Comparison of ENCODE assay signal across 8 mouse cellular contexts in genomic region chr17:65612391-65613141, GRCm38 (mm10). TPM values are rescaled to one million over a fixed set of nuclear protein-coding genes. Genes with fewer than 3 reads are reported as not detected.
DNase-seq lines count a peak whose midpoint lies in the region; TF ChIP-seq lines count a peak whose summit lies in the region.

No protein-coding gene starts in this region.

- H3K4me1 ChIP-seq in heart, adult 2 months (ENCODE audit: control insufficient read depth, insufficient read depth, low read length) = peaks cover 16% of the 10 kb centered on the region
- H3K4me1 ChIP-seq in kidney, adult 2 months (ENCODE audit: control insufficient read depth, insufficient read depth, low read length) = peaks cover 8% of the 10 kb centered on the region; the same call in 1 of the 2 replicates
- H3K4me1 ChIP-seq in liver, adult 2 months (ENCODE audit: control insufficient read depth, insufficient read depth, low read length) = peaks cover 17% of the 10 kb centered on the region
- peaks cover 11% of the 10 kb centered on the region; the same call in 1 of the 2 replicates for H3K4me1 ChIP-seq in testis, adult 2 months (ENCODE audit: control insufficient read depth, insufficient read depth, low read length)

- peaks cover 12% of the 10 kb centered on the region for H3K79me2 ChIP-seq in heart, adult 2 months (replicated peaks; ENCODE audit: control insufficient read depth, insufficient read depth, low read length)
- H3K79me2 ChIP-seq in liver, adult 2 months (ENCODE audit: control insufficient read depth, insufficient read depth, low read length) = peaks cover 25% of the 10 kb centered on the region

- H3K27ac ChIP-seq in heart, adult 2 months = peak overlapping the region; percentile 100
- H3K27ac ChIP-seq in kidney, adult 2 months (ENCODE audit: insufficient read depth, low read depth, low read length) = peak overlapping the region; percentile 89
- peak overlapping the region; percentile 95 for H3K27ac ChIP-seq in liver, adult 2 months (replicated peaks; ENCODE audit: insufficient read depth, low read depth, low read length)
- H3K27ac ChIP-seq in testis, adult 2 months (ENCODE audit: control insufficient read depth, insufficient read depth, low read depth, low read length) = peak overlapping the region; percentile 93

- TF ChIP-seq CTCF in heart, adult 2 months (IDR thresholded peaks at IDR 0.05) = no peak
- TF ChIP-seq CTCF in kidney, adult 2 months (conservative IDR thresholded peaks at IDR 0.05; ENCODE audit: insufficient read depth, insufficient read length, low read depth, low read length) = no peak
- no peak for TF ChIP-seq CTCF in liver, adult 2 months (IDR thresholded peaks at IDR 0.05; ENCODE audit: low read depth, low read length)
- TF ChIP-seq CTCF in testis, adult 2 months (IDR thresholded peaks at IDR 0.05; ENCODE audit: control insufficient read depth, insufficient read depth, insufficient replicate concordance, low read depth, low read length) = no peak

- no peak for TF ChIP-seq EP300 in heart, adult 2 months (IDR thresholded peaks at IDR 0.05; ENCODE audit: insufficient read depth, low read depth, low read length)

- H3K9ac ChIP-seq in heart, adult 2 months (ENCODE audit: low read depth, low read length) = peak overlapping the region; percentile 96
- H3K9ac ChIP-seq in liver, adult 2 months (ENCODE audit: low read depth, low read length) = peak overlapping the region; percentile 99

- under 1% methylated on average over 61 of the region's 91 CpGs for WGBS in heart, adult 2 months
- whole genome bisulfite sequencing in kidney, adult 2 months = under 1% methylated on average over 81 of the region's 91 CpGs
- WGBS in liver, adult 2 months = 4% methylated on average over 84 of the region's 91 CpGs

- H3K27me3 ChIP-seq in heart, adult 2 months (ENCODE audit: control insufficient read depth, insufficient read depth, low read length) = no peaks in the 10 kb centered on the region
- no peaks in the 10 kb centered on the region for H3K27me3 ChIP-seq in kidney, adult 2 months (replicated peaks; ENCODE audit: control insufficient read depth, insufficient read depth, low read length)
- no peaks in the 10 kb centered on the region for H3K27me3 ChIP-seq in liver, adult 2 months (ENCODE audit: control insufficient read depth, insufficient read depth, low read length)
- H3K27me3 ChIP-seq in testis, adult 2 months (ENCODE audit: control insufficient read depth, insufficient read depth, low read length) = no peaks in the 10 kb centered on the region

- peak overlapping the region; percentile 81 for H3K4me3 ChIP-seq in heart, adult 2 months
- peak overlapping the region; percentile 90 for H3K4me3 ChIP-seq in kidney, adult 2 months (ENCODE audit: insufficient read depth, low read depth, low read length)
- peak overlapping the region; percentile 99 for H3K4me3 ChIP-seq in liver, adult 2 months (ENCODE audit: insufficient read depth, low read depth, low read length)
- H3K4me3 ChIP-seq in testis, adult 2 months (ENCODE audit: control insufficient read depth, low read depth, low read length) = peak overlapping the region; percentile 95

- H3K36me3 ChIP-seq in heart, adult 2 months (ENCODE audit: control insufficient read depth, insufficient read depth, low read length) = peaks cover 30% of the 10 kb centered on the region
- H3K36me3 ChIP-seq in kidney, adult 2 months (ENCODE audit: control insufficient read depth, insufficient read depth, low read length) = no peaks in the 10 kb centered on the region
- H3K36me3 ChIP-seq in liver, adult 2 months (ENCODE audit: control insufficient read depth, insufficient read depth, low read length) = no peaks in the 10 kb centered on the region
- no peaks in the 10 kb centered on the region; the same call in 1 of the 2 replicates for H3K36me3 ChIP-seq in testis, adult 2 months (ENCODE audit: control insufficient read depth, insufficient read depth, low read length)

- peak; percentile 28 for DNase-seq in right cerebral cortex, adult 18-20 months
- no peak for DNase-seq in right cerebral cortex, adult 2 months (ENCODE audit: low spot score in 2 of 2)
- peak; percentile 55 for DNase-seq in embryo, embryonic 9.5 days (ENCODE audit: extremely low spot score)
- peak; percentile 62 to 64 for DNase-seq in heart, adult 2 months
- peak; percentile 57 for DNase-seq in kidney, adult 2 months
- DNase-seq in liver, adult 2 months (ENCODE audit: extremely low read depth, low read depth, low spot score) = peak; percentile 60
- peak; percentile 2 to 13 for DNase-seq in natural killer cell, adult 2 months (ENCODE audit: low spot score in 2 of 2)

- intact Hi-C loops in heart, adult 2 months (cut with DNase I) = loop anchor here (2.0 kb wide), 1 partner anchor 172 kb away; no protein-coding TSS in a partner anchor

- no peak for TF ChIP-seq POLR2A in heart, adult 2 months (IDR thresholded peaks at IDR 0.05; ENCODE audit: insufficient read depth, low read depth, low read length)
- TF ChIP-seq POLR2A in kidney, adult 2 months (IDR thresholded peaks at IDR 0.05; ENCODE audit: low read depth, low read length) = no peak
- 0 out of 2 replicates have a peak, but pooled peaks have one; percentile 19 for TF ChIP-seq POLR2A in liver, adult 2 months (IDR thresholded peaks at IDR 0.05; ENCODE audit: extremely low read depth, insufficient read depth, low read length)
- TF ChIP-seq POLR2A in testis, adult 2 months (IDR thresholded peaks at IDR 0.05; ENCODE audit: control insufficient read depth, low read depth, low read length) = 0 out of 2 replicates have a peak, but pooled peaks have one; percentile 14

RNA-seq across cellular contexts. Expression of gene Vapa, which starts 0.8 kb away (rescaled TPM):
- 10 to 100 TPM; 86.1 to 91.4 TPM for total RNA-seq in heart, adult 2 months (2021)
- polyA plus RNA-seq in heart, adult 2 months (2012; rRNA removed) = 14.3 and 21.0 TPM in 2 replicates
- polyA plus RNA-seq in kidney, adult 2 months (2012; rRNA removed) = 21.2 and 27.5 TPM in 2 replicates
- 48.9 and 51.7 TPM in 2 replicates for total RNA-seq in liver, adult 2 months (2014; rRNA removed)
- polyA plus RNA-seq in liver, adult 2 months (2012; rRNA removed) = 17.9 and 19.0 TPM in 2 replicates
- polyA plus RNA-seq in testis, adult 2 months (2012; rRNA removed) = 32.0 and 36.9 TPM in 2 replicates

RNA-seq across cellular contexts. Expression of gene Txndc2, which starts 29.4 kb away (rescaled TPM):
- total RNA-seq in heart, adult 2 months (2021) = not detected
- polyA plus RNA-seq in heart, adult 2 months (2012; rRNA removed) = 0.09 and 0.12 TPM in 2 replicates
- polyA plus RNA-seq in kidney, adult 2 months (2012; rRNA removed) = 0.05 and 0.07 TPM in 2 replicates
- not detected in 2 replicates for total RNA-seq in liver, adult 2 months (2014; rRNA removed)
- not detected in 2 replicates for polyA plus RNA-seq in liver, adult 2 months (2012; rRNA removed)
- polyA plus RNA-seq in testis, adult 2 months (2012; rRNA removed) = 219 and 252 TPM in 2 replicates

Comparison
In these comparisons a context has a peak if more than half of its experiments do, and no peak if none do; other contexts are left out.
1. DNase-seq: peak in right cerebral cortex, adult 18-20 months (single experiment), embryo, embryonic 9.5 days (single experiment), heart, adult 2 months (2 of 2), kidney, adult 2 months (single experiment), liver, adult 2 months (single experiment) and natural killer cell, adult 2 months (2 of 2); none in right cerebral cortex, adult 2 months (0 of 2).
2. POLR2A ChIP-seq: peak in liver, adult 2 months (single experiment) and testis, adult 2 months (single experiment); none in heart, adult 2 months (single experiment) and kidney, adult 2 months (single experiment).
3. RNA of gene Txndc2, which starts 29.4 kb away (polyA plus RNA-seq): 219 to 252 TPM in testis, adult 2 months; 0.09 to 0.12 TPM in heart, adult 2 months, 0.05 to 0.07 TPM in kidney, adult 2 months and not detected in liver, adult 2 months; every median in the first group is over 100 times any median in the second.
4. Peak in every context shown above with its lines, with median percentiles within 50 percentile points of each other: H3K27ac ChIP-seq and H3K4me3 ChIP-seq.